Mouse (Mus musculus) embryonic facial prominence, embryonic 12.5 days (tissue): ENCODE measurements at regions not wholly inside any gene's neighbourhood (a gene's known extent, or its start where the extent isn't known, plus 50 kb on each side); places are given as distances from the start of the nearest gene placed in this dataset.

Source experiments
- ATAC-seq: fragments of 200-750 bp; cut with Nextera tagmentation; 2 replicates; pipeline ENCODE4 v1.8.0; 2017; ENCODE audit not compliant: insufficient number of reproducible peaks, insufficient read depth, low FRiP score, low TSS enrichment
- H3K27ac ChIP-seq: fragments of 300-500 bp; sonication (generic); 2 replicates; pipeline ENCODE4 v1.5.1; 2016; ENCODE audit warnings: mild to moderate bottlenecking
- H3K27me3 ChIP-seq: fragments of 300-500 bp; sonication (generic); 2 replicates; pipeline ENCODE4 v1.6.1; 2016; ENCODE audit warnings: mild to moderate bottlenecking, moderate library complexity
- H3K36me3 ChIP-seq: fragments of 300-500 bp; sonication (generic); 2 replicates; pipeline ENCODE4 v1.6.1; 2016; ENCODE audit warnings: mild to moderate bottlenecking
- H3K4me1 ChIP-seq: fragments of 300-500 bp; sonication (generic); 2 replicates; pipeline ENCODE4 v1.6.1; 2016
- H3K4me2 ChIP-seq: fragments of 300-500 bp; sonication (generic); replicated peaks from 2 replicates; pipeline ENCODE4 v1.6.1; 2016; ENCODE audit warnings: mild to moderate bottlenecking, moderate library complexity
- H3K4me3 ChIP-seq: fragments of 300-500 bp; sonication (generic); 2 replicates; pipeline ENCODE4 v1.5.1; 2016; ENCODE audit warnings: mild to moderate bottlenecking
- H3K9ac ChIP-seq: fragments of 300-500 bp; sonication (generic); 2 replicates; pipeline ENCODE4 v1.6.1; 2016; ENCODE audit warnings: mild to moderate bottlenecking, moderate library complexity
- H3K9me3 ChIP-seq: fragments of 300-500 bp; sonication (generic); 2 replicates; pipeline ENCODE4 v1.6.1; 2016; ENCODE audit warnings: mild to moderate bottlenecking, moderate library complexity
- WGBS: fragments of 180-500 bp; shearing (Covaris S2); methylation state at CpG from one replicate; pipeline ENCODE4 v1.1.7; 2016; 5-methylcytosine and 5-hydroxymethylcytosine counted together

- WGBS: 61% methylated on average over 18 of the region's 18 CpGs
- Histone ChIP-seq H3K9ac (no peak overlapping the region), H3K9me3 (no peaks in the 10 kb centered on the region), H3K36me3 (no peaks in the 10 kb centered on the region), H3K4me3 (no peak overlapping the region), H3K27me3 (peaks cover 7% of the 10 kb centered on the region), H3K4me1 (no peaks in the 10 kb centered on the region), H3K4me2 (no peak overlapping the region), H3K27ac (no peak overlapping the region)
- no peak for ATAC-seq
These were observed 272.9 kb upstream of the Atp11b start for GRCm38 (mm10) chr3:35480714-35481695.

- H3K4me1 ChIP-seq: no peaks in the 10 kb centered on the region
- H3K4me3 ChIP-seq: no peak overlapping the region
- ATAC-seq: no peak
- H3K36me3 ChIP-seq: no peaks in the 10 kb centered on the region
- peaks cover 7% of the 10 kb centered on the region for H3K27me3 ChIP-seq
- no peak overlapping the region for H3K27ac ChIP-seq
- 34% methylated on average over 11 of the region's 11 CpGs for WGBS
- no peak overlapping the region for H3K9ac ChIP-seq
- H3K9me3 ChIP-seq: no peaks in the 10 kb centered on the region
- no peak overlapping the region; the same call in 1 of the 2 replicates for H3K4me2 ChIP-seq
These were observed 272.1 kb upstream of the Atp11b start for GRCm38 (mm10) chr3:35481841-35482240.

- Histone ChIP-seq H3K4me2 (no peak overlapping the region; the same call in 1 of the 2 replicates), H3K9me3 (no peaks in the 10 kb centered on the region), H3K4me3 (no peak overlapping the region), H3K9ac (no peak overlapping the region), H3K4me1 (no peaks in the 10 kb centered on the region), H3K36me3 (no peaks in the 10 kb centered on the region), H3K27me3 (peaks cover 7% of the 10 kb centered on the region), H3K27ac (no peak overlapping the region)
- 5% methylated on average over 6 of the region's 6 CpGs for WGBS
- ATAC-seq: no peak
These were observed 271.6 kb upstream of the Atp11b start for GRCm38 (mm10) chr3:35482296-35482695.

- Histone ChIP-seq H3K9ac (no peak overlapping the region), H3K4me1 (no peaks in the 10 kb centered on the region), H3K4me3 (no peak overlapping the region), H3K4me2 (no peak overlapping the region), H3K9me3 (no peaks in the 10 kb centered on the region), H3K27me3 (peaks cover 7% of the 10 kb centered on the region), H3K27ac (no peak overlapping the region), H3K36me3 (no peaks in the 10 kb centered on the region)
- 73% methylated on average over 10 of the region's 10 CpGs for WGBS
- ATAC-seq: no peak
These were observed 271.1 kb upstream of the Atp11b start for GRCm38 (mm10) chr3:35482759-35483158.

GRCm38 (mm10) chr3:35496027-35496824 lies 257.7 kb upstream of the Atp11b start:
- no peaks in the 10 kb centered on the region for H3K9me3 ChIP-seq
- H3K4me2 ChIP-seq: no peak overlapping the region
- 83% methylated on average over 9 of the region's 9 CpGs for WGBS
- no peak overlapping the region for H3K4me3 ChIP-seq
- H3K9ac ChIP-seq: no peak overlapping the region
- no peaks in the 10 kb centered on the region for H3K27me3 ChIP-seq
- no peak overlapping the region for H3K27ac ChIP-seq
- no peak for ATAC-seq
- no peaks in the 10 kb centered on the region for H3K4me1 ChIP-seq
- H3K36me3 ChIP-seq: no peaks in the 10 kb centered on the region

GRCm38 (mm10) chr3:35510314-35510713 lies 243.6 kb upstream of the Atp11b start:
- H3K27me3 ChIP-seq: no peaks in the 10 kb centered on the region
- no peak overlapping the region for H3K9ac ChIP-seq
- no peaks in the 10 kb centered on the region for H3K4me1 ChIP-seq
- no peaks in the 10 kb centered on the region for H3K9me3 ChIP-seq
- H3K4me2 ChIP-seq: no peak overlapping the region
- H3K27ac ChIP-seq: no peak overlapping the region
- no peaks in the 10 kb centered on the region for H3K36me3 ChIP-seq
- ATAC-seq: no peak
- no peak overlapping the region for H3K4me3 ChIP-seq
- WGBS: 70% methylated on average over 1 of the region's 1 CpGs

- no peaks in the 10 kb centered on the region for H3K4me1 ChIP-seq
These were observed 237.4 kb upstream of the Atp11b start for GRCm38 (mm10) chr3:35516517-35516916.

GRCm38 (mm10) chr3:35520131-35520530 lies 233.8 kb upstream of the Atp11b start:
- Histone ChIP-seq H3K36me3 (no peaks in the 10 kb centered on the region), H3K27me3 (no peaks in the 10 kb centered on the region), H3K4me1 (no peaks in the 10 kb centered on the region), H3K9ac (no peak overlapping the region), H3K27ac (no peak overlapping the region), H3K4me2 (no peak overlapping the region), H3K9me3 (no peaks in the 10 kb centered on the region), H3K4me3 (no peak overlapping the region)
- no peak for ATAC-seq
- 73% methylated on average over 3 of the region's 3 CpGs for WGBS

More at GRCm38 (mm10) chr3:35516517-35516916, 237.4 kb upstream of the Atp11b start:
- Histone ChIP-seq H3K9me3 (no peaks in the 10 kb centered on the region), H3K27ac (no peak overlapping the region), H3K27me3 (no peaks in the 10 kb centered on the region), H3K4me3 (no peak overlapping the region), H3K4me2 (no peak overlapping the region), H3K36me3 (no peaks in the 10 kb centered on the region), H3K9ac (no peak overlapping the region)
- no peak for ATAC-seq
- WGBS: 90% methylated on average over 4 of the region's 4 CpGs

GRCm38 (mm10) chr3:35547696-35548095 lies 206.2 kb upstream of the Atp11b start:
- ATAC-seq: no peak
- Histone ChIP-seq H3K4me1 (no peaks in the 10 kb centered on the region), H3K36me3 (no peaks in the 10 kb centered on the region), H3K9me3 (no peaks in the 10 kb centered on the region), H3K27ac (no peak overlapping the region), H3K27me3 (no peaks in the 10 kb centered on the region), H3K4me2 (no peak overlapping the region), H3K4me3 (no peak overlapping the region), H3K9ac (no peak overlapping the region)

- H3K4me2 ChIP-seq: no peak overlapping the region
- no peak overlapping the region for H3K27ac ChIP-seq
- no peaks in the 10 kb centered on the region for H3K36me3 ChIP-seq
- no peaks in the 10 kb centered on the region for H3K4me1 ChIP-seq
- WGBS: 80% methylated on average over 9 of the region's 9 CpGs
- no peak overlapping the region for H3K9ac ChIP-seq
- no peaks in the 10 kb centered on the region for H3K9me3 ChIP-seq
- H3K4me3 ChIP-seq: no peak overlapping the region
- no peak for ATAC-seq
- no peaks in the 10 kb centered on the region for H3K27me3 ChIP-seq
These were observed 202.1 kb upstream of the Atp11b start for GRCm38 (mm10) chr3:35551791-35552190.

- Histone ChIP-seq H3K36me3 (no peaks in the 10 kb centered on the region), H3K9ac (no peak overlapping the region), H3K9me3 (no peaks in the 10 kb centered on the region), H3K27ac (no peak overlapping the region), H3K27me3 (no peaks in the 10 kb centered on the region), H3K4me1 (no peaks in the 10 kb centered on the region), H3K4me2 (no peak overlapping the region), H3K4me3 (no peak overlapping the region)
- no peak for ATAC-seq
- whole genome bisulfite sequencing: 87% methylated on average over 10 of the region's 10 CpGs
These were observed 193.5 kb upstream of the Atp11b start for GRCm38 (mm10) chr3:35560425-35560824.

GRCm38 (mm10) chr3:35574402-35574801 lies 179.5 kb upstream of the Atp11b start:
- 14% methylated on average over 10 of the region's 10 CpGs for WGBS

More at GRCm38 (mm10) chr3:35574402-35574801, 179.5 kb upstream of the Atp11b start:
- H3K9ac ChIP-seq: no peak overlapping the region
- no peaks in the 10 kb centered on the region for H3K9me3 ChIP-seq
- no peaks in the 10 kb centered on the region for H3K36me3 ChIP-seq
- no peak for ATAC-seq
- H3K27me3 ChIP-seq: no peaks in the 10 kb centered on the region
- H3K4me3 ChIP-seq: no peak overlapping the region
- no peak overlapping the region for H3K27ac ChIP-seq
- no peak overlapping the region for H3K4me2 ChIP-seq
- H3K4me1 ChIP-seq: no peaks in the 10 kb centered on the region
